Mouse (Mus musculus) olfactory bulb, adult 2 months (tissue): ENCODE results near the gene Rtl5.

ENCODE experiments used
- CTCF ChIP-seq: fragments of 200-500 bp; IDR thresholded peaks from 2 replicates; pipeline ENCODE4 v1.5.1; 2012; ENCODE audit warnings: low read depth, mild to moderate bottlenecking, low read length, moderate library complexity; ENCODE audit not compliant: insufficient read depth
- POLR2A ChIP-seq: fragments of 200-500 bp; IDR thresholded peaks from 2 replicates; pipeline ENCODE4 v1.6.1; 2012; ENCODE audit warnings: mild to moderate bottlenecking, low read depth, low read length, moderate library complexity; ENCODE audit not compliant: insufficient read depth

DNA sequence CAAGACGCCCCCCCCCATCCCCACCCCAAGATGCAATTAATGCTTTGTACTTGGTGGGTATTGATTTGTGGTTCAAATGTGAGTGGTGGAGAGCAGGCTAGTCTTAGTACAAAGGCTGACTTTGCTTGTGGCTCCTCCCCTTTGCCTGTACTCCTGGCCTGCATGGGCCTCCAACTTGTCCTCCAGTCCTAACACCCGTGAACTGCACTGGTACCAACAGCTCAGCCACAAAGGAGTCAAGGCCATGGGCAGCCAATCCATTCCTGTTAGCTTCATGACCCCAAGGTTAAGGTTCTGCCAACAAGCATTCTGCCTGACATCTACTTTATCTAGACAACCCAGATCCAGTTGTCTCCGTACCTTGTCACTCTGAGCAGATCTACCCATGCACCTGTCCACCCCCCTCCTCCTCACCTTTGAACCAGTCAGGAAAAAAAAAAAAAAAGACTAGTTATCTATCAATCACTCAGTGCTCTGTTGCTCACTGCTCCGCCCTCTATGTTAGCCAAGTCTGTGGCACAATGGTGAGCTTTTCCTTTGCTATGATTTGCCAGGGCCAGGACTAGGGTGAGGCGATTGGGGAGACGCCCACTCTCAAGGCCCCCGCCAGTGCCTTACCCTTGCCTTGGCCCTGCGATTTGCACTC, 14.8 kb upstream of the Rtl5 start:
- TF ChIP-seq CTCF (no peak), POLR2A (no peak)
